Mouse (Mus musculus): ENCODE measurements at regions not wholly inside any gene's neighbourhood (a gene's known extent, or its start where the extent isn't known, plus 50 kb on each side); places are given as distances from the start of the nearest gene placed in this dataset.

DNA sequence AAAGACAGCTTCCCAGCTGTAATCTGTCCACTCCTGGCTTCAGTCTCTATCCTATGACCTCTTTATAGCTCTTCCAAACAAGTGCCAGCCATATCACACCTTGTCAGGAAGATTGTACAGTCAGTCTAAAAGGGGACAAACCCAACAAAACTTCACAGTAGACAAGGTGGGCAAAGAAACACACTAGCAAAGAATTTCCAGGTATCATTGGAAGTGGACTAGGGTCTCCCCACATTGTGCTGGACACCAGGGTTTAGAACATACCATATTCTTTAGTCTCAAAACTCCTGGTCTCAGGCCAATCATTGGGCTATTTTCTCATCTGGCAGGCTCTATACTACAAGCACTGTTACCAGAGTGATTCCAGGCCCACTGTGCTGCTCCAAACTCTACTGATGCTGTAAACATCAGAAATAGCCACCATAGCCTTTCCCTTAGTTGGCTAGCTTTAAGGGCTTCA lies 341.3 kb downstream of the 1700129C05Rik start:
- no peaks in the 10 kb centered on the region for H3K27me3 ChIP-seq (ENCODE audit: control insufficient read depth, insufficient read depth, low read length)
- H3K36me3 ChIP-seq (replicated peaks; ENCODE audit: control insufficient read depth, insufficient read depth, low read depth, low read length), result no peaks in the 10 kb centered on the region
- no peak overlapping the region for H3K9ac ChIP-seq (replicated peaks; ENCODE audit: low read length)
- H3K4me1 ChIP-seq (ENCODE audit: control insufficient read depth, insufficient read depth, low read length), result no peaks in the 10 kb centered on the region
- H3K9me3 ChIP-seq (replicated peaks; ENCODE audit: control insufficient read depth, low read length), result no peaks in the 10 kb centered on the region
- no peak for DNase-seq (ENCODE audit: low spot score)
- no peak for ATAC-seq (replicated peaks; ENCODE audit: insufficient number of reproducible peaks, low FRiP score, low TSS enrichment, low read depth)
- no peak overlapping the region for H3K4me3 ChIP-seq (ENCODE audit: low read depth, low read length)
- no peak overlapping the region for H3K27ac ChIP-seq (replicated peaks; ENCODE audit: low read depth, low read length)
- H3K4me2 ChIP-seq (ENCODE audit: low read depth, low read length), result no peak overlapping the region

DNA sequence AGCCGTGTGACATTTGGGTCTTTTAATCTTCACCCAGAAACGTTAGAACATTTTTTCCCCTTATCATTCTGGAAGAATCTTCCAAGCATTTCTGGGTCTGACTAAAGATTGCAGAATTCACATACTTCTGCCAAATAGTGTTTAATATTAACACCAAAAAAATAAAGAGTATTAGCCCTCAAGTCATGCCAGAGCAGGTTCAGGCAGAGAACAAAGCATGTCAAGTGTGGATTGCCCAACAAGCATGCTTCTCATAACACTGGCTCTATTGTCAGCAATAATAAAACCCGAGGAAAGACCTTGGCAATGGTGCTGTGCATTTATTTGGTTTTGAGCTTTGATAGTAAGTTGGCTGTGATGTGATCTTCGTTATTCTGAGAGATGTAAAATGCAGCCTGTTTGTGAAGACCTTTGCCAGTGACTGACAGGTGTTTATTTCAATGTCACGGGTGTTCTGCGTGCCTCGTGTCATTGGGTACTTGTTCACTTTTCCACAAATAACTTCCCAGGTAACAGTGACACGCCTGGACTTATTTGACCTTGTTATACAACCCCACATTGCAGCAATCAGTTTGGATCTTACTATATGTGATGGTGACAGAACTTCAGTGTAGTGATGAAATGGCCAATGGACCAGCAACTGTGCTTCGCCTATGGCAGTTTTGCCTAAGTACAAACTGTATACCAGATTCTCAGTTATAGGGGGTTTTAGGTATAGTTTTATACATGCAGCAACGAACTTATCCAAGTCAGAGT lies 354.3 kb downstream of the 1700129C05Rik start:
- Histone ChIP-seq H3K4me1 (ENCODE audit: control insufficient read depth, insufficient read depth, low read length) (no peaks in the 10 kb centered on the region), H3K9me3 (replicated peaks; ENCODE audit: control insufficient read depth, low read length) (no peaks in the 10 kb centered on the region), H3K27me3 (ENCODE audit: control insufficient read depth, insufficient read depth, low read length) (no peaks in the 10 kb centered on the region), H3K4me2 (ENCODE audit: low read depth, low read length) (no peak overlapping the region), H3K27ac (replicated peaks; ENCODE audit: low read depth, low read length) (no peak overlapping the region), H3K36me3 (replicated peaks; ENCODE audit: control insufficient read depth, insufficient read depth, low read depth, low read length) (no peaks in the 10 kb centered on the region), H3K4me3 (ENCODE audit: low read depth, low read length) (no peak overlapping the region), H3K9ac (replicated peaks; ENCODE audit: low read length) (no peak overlapping the region)
- 80% methylated on average over 10 of the region's 10 CpGs for WGBS
- DNase-seq (ENCODE audit: low spot score), result no peak
- ATAC-seq (replicated peaks; ENCODE audit: insufficient number of reproducible peaks, low FRiP score, low TSS enrichment, low read depth), result no peak

DNA sequence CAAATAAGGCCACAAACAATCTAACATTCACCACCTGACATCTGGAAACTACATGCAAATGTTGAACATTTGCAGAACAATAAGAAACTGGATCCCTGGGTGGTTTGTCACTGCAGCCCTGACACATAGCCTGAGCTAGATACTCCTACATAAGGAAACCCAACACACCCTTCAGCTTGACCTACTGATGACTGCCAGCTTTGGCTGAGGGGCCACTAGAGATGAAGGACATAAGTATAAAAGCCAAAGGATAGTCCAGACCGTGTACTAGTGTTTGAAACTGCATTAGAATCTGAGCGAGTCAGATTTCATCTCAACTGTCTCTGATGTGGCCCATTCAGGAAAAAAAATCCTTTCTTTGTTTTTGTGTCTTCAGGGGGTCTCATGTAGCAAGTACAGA lies 355.1 kb downstream of the 1700129C05Rik start:
- 65% methylated on average over 2 of the region's 2 CpGs for WGBS
- no peak for ATAC-seq (replicated peaks; ENCODE audit: insufficient number of reproducible peaks, low FRiP score, low TSS enrichment, low read depth)
- H3K9ac ChIP-seq (replicated peaks; ENCODE audit: low read length), result no peak overlapping the region

DNA sequence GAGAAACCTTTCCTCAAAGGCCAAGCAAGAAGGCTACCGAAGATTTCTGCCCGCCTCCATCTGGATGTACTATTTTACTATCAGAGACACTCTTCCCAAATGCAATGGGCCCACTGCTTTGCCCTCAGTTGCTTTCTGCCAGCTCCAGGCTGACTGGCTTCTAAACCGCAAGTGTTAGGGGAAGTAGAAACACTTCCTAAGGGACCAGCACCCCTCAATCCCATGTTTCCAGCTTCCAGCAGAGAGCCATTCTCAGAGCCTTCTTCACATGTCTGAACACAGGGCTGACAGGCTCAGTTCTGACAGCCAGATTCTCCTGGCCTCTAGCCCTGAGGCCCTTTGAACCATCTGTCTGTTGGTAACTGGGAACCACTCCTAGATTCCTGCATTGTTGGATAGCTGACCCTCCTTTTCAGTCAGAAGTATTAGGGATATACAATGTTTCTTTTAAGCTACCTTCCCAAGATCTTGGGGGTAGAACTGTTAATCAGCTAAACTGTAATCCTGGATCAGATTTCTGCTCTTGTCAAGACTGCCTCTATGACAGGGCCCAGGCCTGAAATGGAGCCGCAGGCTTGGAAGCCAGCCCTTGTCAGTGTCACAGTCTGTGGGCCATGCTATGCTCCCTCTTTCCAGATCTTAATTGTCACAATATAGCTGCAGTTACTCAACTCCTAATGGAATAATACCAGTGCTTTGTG lies 355.8 kb downstream of the 1700129C05Rik start:
- Histone ChIP-seq H3K27me3 (ENCODE audit: control insufficient read depth, insufficient read depth, low read length) (no peaks in the 10 kb centered on the region), H3K4me1 (ENCODE audit: control insufficient read depth, insufficient read depth, low read length) (no peaks in the 10 kb centered on the region), H3K36me3 (replicated peaks; ENCODE audit: control insufficient read depth, insufficient read depth, low read depth, low read length) (no peaks in the 10 kb centered on the region), H3K4me2 (ENCODE audit: low read depth, low read length) (no peak overlapping the region), H3K9me3 (replicated peaks; ENCODE audit: control insufficient read depth, low read length) (no peaks in the 10 kb centered on the region), H3K9ac (replicated peaks; ENCODE audit: low read length) (no peak overlapping the region), H3K4me3 (ENCODE audit: low read depth, low read length) (no peak overlapping the region), H3K27ac (replicated peaks; ENCODE audit: low read depth, low read length) (no peak overlapping the region)
- 75% methylated on average over 4 of the region's 4 CpGs for WGBS
- DNase-seq (ENCODE audit: low spot score) (peak; percentile 18), ATAC-seq (replicated peaks; ENCODE audit: insufficient number of reproducible peaks, low FRiP score, low TSS enrichment, low read depth) (no peak)

More for the DNA sequence above, 355.1 kb downstream of the 1700129C05Rik start:
- Histone ChIP-seq H3K9me3 (replicated peaks; ENCODE audit: control insufficient read depth, low read length) (no peaks in the 10 kb centered on the region), H3K4me3 (ENCODE audit: low read depth, low read length) (no peak overlapping the region), H3K4me2 (ENCODE audit: low read depth, low read length) (no peak overlapping the region), H3K27ac (replicated peaks; ENCODE audit: low read depth, low read length) (no peak overlapping the region), H3K36me3 (replicated peaks; ENCODE audit: control insufficient read depth, insufficient read depth, low read depth, low read length) (no peaks in the 10 kb centered on the region), H3K4me1 (ENCODE audit: control insufficient read depth, insufficient read depth, low read length) (no peaks in the 10 kb centered on the region), H3K27me3 (ENCODE audit: control insufficient read depth, insufficient read depth, low read length) (no peaks in the 10 kb centered on the region)
- DNase-seq (ENCODE audit: low spot score), result no peak

DNA sequence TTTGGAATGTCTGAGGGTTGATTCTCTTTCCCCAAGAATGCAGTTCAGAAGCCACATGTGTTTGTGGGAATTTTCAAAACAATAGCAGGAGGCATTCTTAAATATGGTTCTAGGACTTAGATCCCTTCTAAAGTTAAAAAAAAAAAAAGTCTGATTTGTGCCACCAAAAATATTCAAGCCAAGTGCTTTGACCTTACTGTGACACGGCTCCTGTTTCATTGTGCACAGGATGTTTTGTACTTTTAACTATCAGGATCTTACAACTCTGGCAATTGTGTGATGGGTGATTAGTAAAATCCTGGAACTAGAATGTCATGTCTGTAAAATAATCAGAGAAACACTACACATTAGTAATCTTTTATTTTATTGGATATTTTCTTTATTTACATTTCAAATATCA lies 359.5 kb downstream of the 1700129C05Rik start:
- Histone ChIP-seq H3K4me3 (ENCODE audit: low read depth, low read length) (no peak overlapping the region), H3K4me1 (ENCODE audit: control insufficient read depth, insufficient read depth, low read length) (no peaks in the 10 kb centered on the region), H3K9me3 (replicated peaks; ENCODE audit: control insufficient read depth, low read length) (no peaks in the 10 kb centered on the region), H3K36me3 (replicated peaks; ENCODE audit: control insufficient read depth, insufficient read depth, low read depth, low read length) (no peaks in the 10 kb centered on the region), H3K27ac (replicated peaks; ENCODE audit: low read depth, low read length) (no peak overlapping the region), H3K27me3 (ENCODE audit: control insufficient read depth, insufficient read depth, low read length) (no peaks in the 10 kb centered on the region), H3K4me2 (ENCODE audit: low read depth, low read length) (no peak overlapping the region), H3K9ac (replicated peaks; ENCODE audit: low read length) (no peak overlapping the region)
- 73% methylated on average over 1 of the region's 1 CpGs for WGBS
- ATAC-seq (replicated peaks; ENCODE audit: insufficient number of reproducible peaks, low FRiP score, low TSS enrichment, low read depth), result no peak
- DNase-seq (ENCODE audit: low spot score), result no peak

DNA sequence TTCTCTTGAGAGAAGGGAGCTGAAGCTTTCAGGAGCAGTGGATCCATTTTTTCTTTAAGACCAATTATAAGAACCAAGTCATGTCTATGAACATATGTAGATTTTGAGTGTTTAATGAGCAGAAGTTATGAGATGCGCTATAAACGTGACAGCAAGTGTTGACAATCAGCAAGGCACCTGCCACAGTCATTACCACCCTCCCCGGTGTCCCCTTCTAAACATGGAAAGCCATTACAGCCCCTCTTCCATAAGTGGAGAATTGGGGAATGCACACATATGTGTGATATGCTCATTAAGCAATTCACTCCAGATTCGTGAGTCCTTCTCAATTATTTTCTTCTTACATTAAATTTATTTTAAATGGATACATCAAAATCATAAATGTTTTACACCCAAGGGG lies 362.4 kb downstream of the 1700129C05Rik start:
- Histone ChIP-seq H3K9me3 (replicated peaks; ENCODE audit: control insufficient read depth, low read length) (no peaks in the 10 kb centered on the region), H3K9ac (replicated peaks; ENCODE audit: low read length) (no peak overlapping the region), H3K27ac (replicated peaks; ENCODE audit: low read depth, low read length) (no peak overlapping the region), H3K4me2 (ENCODE audit: low read depth, low read length) (no peak overlapping the region), H3K36me3 (replicated peaks; ENCODE audit: control insufficient read depth, insufficient read depth, low read depth, low read length) (no peaks in the 10 kb centered on the region), H3K4me3 (ENCODE audit: low read depth, low read length) (no peak overlapping the region), H3K27me3 (ENCODE audit: control insufficient read depth, insufficient read depth, low read length) (no peaks in the 10 kb centered on the region), H3K4me1 (ENCODE audit: control insufficient read depth, insufficient read depth, low read length) (no peaks in the 10 kb centered on the region)
- ATAC-seq (replicated peaks; ENCODE audit: insufficient number of reproducible peaks, low FRiP score, low TSS enrichment, low read depth) (no peak), DNase-seq (ENCODE audit: low spot score) (no peak)
- WGBS, result 80% methylated on average over 4 of the region's 4 CpGs

DNA sequence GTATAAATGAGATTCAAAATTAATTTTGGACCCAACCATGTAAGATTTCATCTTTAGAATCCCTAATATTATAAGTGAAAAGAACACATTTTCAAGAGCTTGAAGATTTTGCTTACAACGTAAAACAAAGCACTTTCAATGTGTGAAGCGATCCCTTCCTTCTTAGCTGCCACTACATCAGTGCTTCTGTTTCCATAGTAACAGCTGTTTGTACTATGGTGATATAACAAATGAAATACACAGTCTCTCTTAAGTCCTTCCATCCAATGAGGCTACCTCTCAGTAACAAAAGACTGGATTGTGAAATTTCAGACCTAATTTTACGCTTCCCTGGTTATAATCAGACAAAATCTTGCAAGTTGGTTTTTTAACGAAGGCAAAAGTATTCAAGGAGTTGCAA lies 364.0 kb downstream of the 1700129C05Rik start:
- ATAC-seq (replicated peaks; ENCODE audit: insufficient number of reproducible peaks, low FRiP score, low TSS enrichment, low read depth), result no peak

DNA sequence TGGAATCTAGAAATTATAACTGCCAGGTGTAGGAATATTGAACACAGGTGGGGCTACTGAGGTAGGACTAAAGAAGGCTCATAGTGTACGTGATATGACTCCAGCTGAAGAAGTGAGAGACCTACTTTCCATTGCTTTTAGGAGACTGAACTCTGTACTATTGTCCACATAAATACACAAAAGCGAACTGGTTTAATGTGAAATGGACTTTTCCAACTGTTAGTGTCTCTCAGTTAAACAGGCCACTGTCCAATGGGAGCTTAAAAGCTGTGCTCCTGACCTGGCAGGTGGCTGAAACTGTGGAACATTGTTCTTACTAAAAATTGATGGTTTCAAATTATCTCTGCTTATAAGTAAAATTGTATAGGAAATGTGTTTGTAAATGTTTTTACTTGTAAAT lies 381.4 kb downstream of the 1700129C05Rik start:
- ATAC-seq (replicated peaks; ENCODE audit: insufficient number of reproducible peaks, low FRiP score, low TSS enrichment, low read depth) (no peak), DNase-seq (ENCODE audit: low spot score) (no peak)
- no peaks in the 10 kb centered on the region for H3K36me3 ChIP-seq (replicated peaks; ENCODE audit: control insufficient read depth, insufficient read depth, low read depth, low read length)
- H3K4me2 ChIP-seq (ENCODE audit: low read depth, low read length), result no peak overlapping the region
- 82% methylated on average over 2 of the region's 2 CpGs for WGBS
- H3K9ac ChIP-seq (replicated peaks; ENCODE audit: low read length), result no peak overlapping the region
- no peak overlapping the region for H3K27ac ChIP-seq (replicated peaks; ENCODE audit: low read depth, low read length)
- no peaks in the 10 kb centered on the region for H3K9me3 ChIP-seq (replicated peaks; ENCODE audit: control insufficient read depth, low read length)
- H3K27me3 ChIP-seq (ENCODE audit: control insufficient read depth, insufficient read depth, low read length), result no peaks in the 10 kb centered on the region
- no peak overlapping the region for H3K4me3 ChIP-seq (ENCODE audit: low read depth, low read length)
- H3K4me1 ChIP-seq (ENCODE audit: control insufficient read depth, insufficient read depth, low read length), result no peaks in the 10 kb centered on the region

More for the DNA sequence above, 364.0 kb downstream of the 1700129C05Rik start:
- Histone ChIP-seq H3K4me3 (ENCODE audit: low read depth, low read length) (no peak overlapping the region), H3K36me3 (replicated peaks; ENCODE audit: control insufficient read depth, insufficient read depth, low read depth, low read length) (no peaks in the 10 kb centered on the region), H3K4me2 (ENCODE audit: low read depth, low read length) (no peak overlapping the region), H3K9me3 (replicated peaks; ENCODE audit: control insufficient read depth, low read length) (no peaks in the 10 kb centered on the region), H3K27me3 (ENCODE audit: control insufficient read depth, insufficient read depth, low read length) (no peaks in the 10 kb centered on the region), H3K27ac (replicated peaks; ENCODE audit: low read depth, low read length) (no peak overlapping the region), H3K4me1 (ENCODE audit: control insufficient read depth, insufficient read depth, low read length) (no peaks in the 10 kb centered on the region), H3K9ac (replicated peaks; ENCODE audit: low read length) (no peak overlapping the region)
- DNase-seq (ENCODE audit: low spot score), result no peak
- 86% methylated on average over 4 of the region's 4 CpGs for WGBS
